Mouse (Mus musculus) heart, embryonic 14.5 days (tissue): ENCODE measurements around the gene Spen. TPM values are rescaled to one million over a fixed set of nuclear protein-coding genes. Genes with fewer than 3 reads are reported as not detected.

ENCODE experiments used
- ATAC-seq: fragments of 200-750 bp; cut with Nextera tagmentation; 2 replicates; pipeline ENCODE4 v1.8.0; 2017; ENCODE audit warnings: low read depth, moderate TSS enrichment; ENCODE audit not compliant: insufficient number of reproducible peaks, insufficient read depth, low FRiP score
- H3K27ac ChIP-seq, 2 experiments: fragments of 200-500 bp in 1 of 2; fragments of 300-500 bp in 1 of 2; sonication (generic) in 1 of 2; replicated peaks in 1 of 2; 2 replicates each; pipeline ENCODE4 v1.5.1; 2012 to 2014; ENCODE audit warnings: low read depth in 2 of 2, low read length in 2 of 2, control low read depth in 1 of 2, mild to moderate bottlenecking in 1 of 2, mixed read lengths in 1 of 2; ENCODE audit not compliant: control insufficient read depth in 1 of 2, insufficient read depth in 1 of 2
- H3K27me3 ChIP-seq: fragments of 300-500 bp; sonication (generic); 2 replicates; pipeline ENCODE4 v1.6.1; 2014; ENCODE audit warnings: mild to moderate bottlenecking, low read length, control low read depth; ENCODE audit not compliant: control insufficient read depth, insufficient read depth
- H3K36me3 ChIP-seq: fragments of 300-500 bp; sonication (generic); 2 replicates; pipeline ENCODE4 v1.6.1; 2014; ENCODE audit warnings: mild to moderate bottlenecking, control low read depth, low read length, mixed read lengths; ENCODE audit not compliant: control insufficient read depth, insufficient read depth
- H3K4me1 ChIP-seq, 2 experiments: fragments of 200-500 bp in 1 of 2; fragments of 300-500 bp in 1 of 2; sonication (generic) in 1 of 2; 2 replicates each; pipeline ENCODE4 v1.6.1; 2012 to 2014; ENCODE audit warnings: low read length in 2 of 2, control low read depth in 1 of 2, mixed read lengths in 1 of 2; ENCODE audit not compliant: control insufficient read depth in 2 of 2, insufficient read depth in 2 of 2
- H3K4me2 ChIP-seq: fragments of 300-500 bp; sonication (generic); 2 replicates; pipeline ENCODE4 v1.6.1; 2014; ENCODE audit warnings: mild to moderate bottlenecking, low read length
- H3K4me3 ChIP-seq, 2 experiments: fragments of 200-500 bp in 1 of 2; fragments of 300-500 bp in 1 of 2; sonication (generic) in 1 of 2; 2 replicates each; pipeline ENCODE4 v1.5.1; 2012 to 2014; ENCODE audit warnings: low read length in 2 of 2, mild to moderate bottlenecking in 2 of 2, control low read depth in 1 of 2, low read depth in 1 of 2, moderate library complexity in 1 of 2; ENCODE audit not compliant: control insufficient read depth in 1 of 2, insufficient read depth in 1 of 2
- H3K9ac ChIP-seq: fragments of 300-500 bp; sonication (generic); 2 replicates; pipeline ENCODE4 v1.6.1; 2014; ENCODE audit warnings: mild to moderate bottlenecking, low read length
- H3K9me3 ChIP-seq: fragments of 300-500 bp; sonication (generic); 2 replicates; pipeline ENCODE4 v1.6.1; 2016; ENCODE audit warnings: low read length, control low read depth; ENCODE audit not compliant: control insufficient read depth
- WGBS: fragments of 180-500 bp; shearing (Covaris S2); extraction: QIAGEN DNeasy Blood & Tissue Kit; methylation state at CpG from one replicate; pipeline ENCODE4 v1.1.7; 2014; 5-methylcytosine and 5-hydroxymethylcytosine counted together
- polyA plus RNA-seq: library from polyadenylated mRNA; unstranded; fragments of >200 nt; fragmentation: Nextera tagmentation; extraction: Ambion mirVana; gene quantifications from 2 replicates; pipeline ENCODE4 v1.2.1, GENCODE M21; 2014

The Spen gene
- 9.6 and 10.7 TPM in 2 replicates for polyA plus RNA-seq

DNA sequence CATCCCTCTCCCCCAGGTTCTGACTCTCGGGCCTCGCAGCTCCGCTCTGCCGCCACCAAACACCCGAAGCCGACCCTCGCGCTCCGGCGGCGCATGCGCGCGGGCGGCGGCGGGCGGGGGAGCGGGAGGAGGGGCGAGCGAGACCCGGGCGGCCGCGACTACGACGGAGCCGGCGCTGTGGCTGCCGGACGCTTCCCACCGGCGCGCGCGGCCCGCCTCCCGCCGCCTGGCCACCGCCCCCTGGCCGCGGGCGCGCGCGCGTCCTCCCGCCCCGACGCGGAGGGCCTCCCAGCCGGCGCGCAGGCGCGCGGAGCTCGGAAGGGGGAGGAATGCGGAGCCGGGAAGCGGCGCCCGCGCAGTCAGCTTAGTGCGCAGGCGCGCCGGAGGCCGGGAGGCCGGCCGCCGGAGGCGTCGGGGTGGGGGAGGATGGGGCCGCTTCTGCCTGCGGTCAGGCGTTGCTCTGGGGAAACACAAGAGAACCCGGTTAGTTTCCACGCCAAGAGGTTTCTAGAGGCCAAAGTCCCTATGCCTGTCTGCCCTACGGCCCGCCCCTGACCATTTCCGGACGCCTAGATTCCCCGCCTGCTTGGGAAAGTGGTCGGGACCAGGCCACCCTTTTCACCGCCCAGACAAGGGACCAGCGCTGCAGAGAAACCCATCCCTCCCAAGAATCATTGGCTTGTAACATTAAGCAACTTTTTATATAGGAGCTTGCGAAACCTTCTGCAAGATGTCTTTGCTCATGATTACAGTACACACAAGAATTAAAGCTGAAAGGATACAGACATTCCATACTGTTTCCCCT, at the start of gene Spen:
Gene Spen, minus strand, starts transcription at position 190 of the 805 bp plus-strand sequence.
- Histone ChIP-seq H3K9me3 (no peaks in the 10 kb centered on the region), H3K4me1 (peaks cover 8 to 36% of the 10 kb centered on the region in 2 experiments), H3K27me3 (no peaks in the 10 kb centered on the region), H3K27ac (peak within 1 kb of the TSS; percentile 99 to 100), H3K4me3 (peak within 1 kb of the TSS; percentile 95 to 98), H3K9ac (peak within 1 kb of the TSS; percentile 97), H3K36me3 (no peaks in the 10 kb centered on the region), H3K4me2 (peak within 1 kb of the TSS; percentile 91)
- peak; percentile 84 for ATAC-seq
- WGBS: under 1% methylated on average over 79 of the region's 88 CpGs

DNA sequence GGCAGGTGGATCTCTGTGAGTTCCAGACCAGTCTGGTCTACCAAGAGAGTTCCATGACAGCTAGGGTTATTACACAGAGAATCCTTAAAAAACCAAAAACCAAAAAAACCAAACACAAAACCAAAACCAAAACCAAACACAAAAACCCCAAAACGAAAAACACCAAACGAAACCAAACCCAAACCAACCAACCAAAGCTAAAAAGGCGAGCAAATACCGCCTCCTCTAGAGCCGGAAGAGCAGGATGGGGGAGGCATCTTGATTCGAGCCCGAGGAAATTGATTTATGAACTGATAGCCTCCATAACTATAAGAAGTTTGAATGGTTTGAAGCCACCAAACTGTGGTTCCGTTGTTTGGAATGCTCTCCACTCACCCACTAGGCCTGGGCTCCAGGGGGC, 45.5 kb upstream of the Spen start:
- Histone ChIP-seq H3K27ac (no peak overlapping the region), H3K27me3 (no peaks in the 10 kb centered on the region), H3K9me3 (no peaks in the 10 kb centered on the region), H3K4me3 (no peak overlapping the region), H3K36me3 (peaks cover 85% of the 10 kb centered on the region), H3K4me2 (no peak overlapping the region), H3K4me1 (peaks cover 0 to under 1% of the 10 kb centered on the region in 2 experiments; a peak in 1 of 4 replicates), H3K9ac (no peak overlapping the region)
- no peak for ATAC-seq
- 90% methylated on average over 8 of the region's 8 CpGs for WGBS

DNA sequence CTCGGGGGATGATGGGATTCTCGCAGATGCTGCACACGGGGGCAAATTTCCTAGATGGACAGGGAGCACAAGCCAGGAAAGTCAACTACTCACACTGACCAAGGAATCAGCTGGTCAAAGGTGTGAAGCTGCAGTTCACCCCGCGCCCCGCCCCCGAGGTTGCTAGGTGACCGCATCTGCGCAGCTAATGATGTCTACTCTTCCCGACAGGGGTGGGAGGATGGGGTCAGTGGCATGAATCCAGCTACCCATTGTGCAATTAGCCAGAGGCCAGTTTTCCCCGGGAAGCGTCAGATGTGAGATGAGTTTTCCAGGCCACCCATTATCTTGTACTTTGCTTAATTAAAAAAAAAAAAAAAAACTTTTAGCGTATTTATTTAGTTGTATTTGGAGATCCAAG, 42.7 kb upstream of the Spen start:
- Histone ChIP-seq H3K27me3 (no peaks in the 10 kb centered on the region), H3K4me3 (no peak overlapping the region), H3K4me2 (no peak overlapping the region), H3K4me1 (peaks cover 0 to 3% of the 10 kb centered on the region in 2 experiments; a peak in 1 of 4 replicates), H3K36me3 (peaks cover 88% of the 10 kb centered on the region), H3K9ac (no peak overlapping the region), H3K27ac (no peak overlapping the region), H3K9me3 (no peaks in the 10 kb centered on the region)
- no peak for ATAC-seq
- WGBS: 87% methylated on average over 13 of the region's 13 CpGs

DNA sequence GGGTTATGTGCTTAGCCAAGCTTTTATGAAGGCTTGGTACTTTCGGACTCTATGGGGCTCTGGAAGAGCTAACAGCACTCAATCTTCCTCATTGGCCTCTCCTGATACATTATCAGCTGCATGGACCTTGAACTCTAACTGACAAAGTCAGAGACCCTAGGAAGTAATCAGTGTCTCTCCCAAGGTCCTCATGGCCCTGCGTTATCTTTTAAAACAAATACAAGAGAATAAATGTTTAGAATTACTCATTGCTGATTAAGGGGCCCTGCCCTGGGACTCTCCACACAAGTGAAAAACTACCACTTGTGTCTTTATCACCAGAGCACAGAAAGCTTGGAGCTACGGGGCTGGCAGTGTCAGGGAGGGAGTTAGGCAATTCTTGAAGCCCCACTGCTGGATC, 40.4 kb upstream of the Spen start:
- Histone ChIP-seq H3K4me1 (peaks cover 5 to 9% of the 10 kb centered on the region in 2 experiments; a peak in 3 of 4 replicates), H3K27ac (peak overlapping the region in 1 of 2 experiments; percentile 47; a peak in 1 of 4 replicates), H3K9ac (no peak overlapping the region), H3K9me3 (no peaks in the 10 kb centered on the region), H3K4me2 (no peak overlapping the region), H3K4me3 (no peak overlapping the region), H3K27me3 (no peaks in the 10 kb centered on the region), H3K36me3 (peaks cover 72% of the 10 kb centered on the region)
- no peak for ATAC-seq
- 24% methylated on average over 3 of the region's 3 CpGs for WGBS

DNA sequence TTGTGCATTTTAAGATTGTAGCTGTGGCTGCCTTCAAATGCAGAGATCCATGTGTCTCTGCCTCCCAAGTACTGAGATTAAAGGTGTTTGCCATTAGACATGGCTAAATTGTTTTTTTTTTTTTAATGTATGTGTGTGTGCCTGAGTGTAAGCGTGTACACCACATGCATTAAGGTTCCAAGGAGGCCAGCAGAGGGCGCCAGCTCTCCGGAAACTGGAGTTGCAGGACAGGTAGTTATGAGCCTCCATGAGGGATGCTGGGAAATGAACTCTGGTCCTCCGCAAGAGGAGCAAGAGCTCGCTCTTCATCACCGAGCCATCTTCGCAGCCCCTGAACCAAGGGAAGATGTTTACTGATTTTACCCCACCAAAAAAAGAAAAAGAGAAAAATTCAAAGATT, 38.5 kb upstream of the Spen start:
- Histone ChIP-seq H3K4me1 (peaks cover 8 to 17% of the 10 kb centered on the region in 2 experiments; a peak in 3 of 4 replicates), H3K4me3 (no peak overlapping the region), H3K36me3 (peaks cover 52% of the 10 kb centered on the region), H3K4me2 (no peak overlapping the region), H3K27me3 (no peaks in the 10 kb centered on the region), H3K9ac (no peak overlapping the region), H3K27ac (no peak overlapping the region), H3K9me3 (no peaks in the 10 kb centered on the region)
- no peak for ATAC-seq
- 94% methylated on average over 7 of the region's 7 CpGs for WGBS

DNA sequence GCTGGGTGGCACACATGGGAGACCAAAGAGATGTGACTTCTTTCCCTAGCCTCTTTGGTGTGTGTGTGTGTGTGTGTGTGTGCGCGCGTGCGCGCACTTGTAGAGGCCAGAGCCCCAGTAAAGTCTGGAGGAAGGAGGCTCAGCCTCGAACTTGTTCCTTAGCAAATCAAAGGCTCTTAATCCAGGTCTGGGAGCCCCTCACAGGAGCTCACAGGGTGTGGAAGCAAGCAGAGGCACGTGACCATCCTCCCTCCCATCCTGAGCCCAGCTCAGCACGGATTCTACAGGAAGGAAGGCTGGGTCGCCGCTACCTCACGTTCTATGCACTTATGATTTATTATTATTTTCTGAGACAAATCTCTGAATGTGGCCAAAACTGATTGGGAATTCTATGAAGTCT, 38.0 kb upstream of the Spen start:
- Histone ChIP-seq H3K4me3 (no peak overlapping the region), H3K27ac (no peak overlapping the region), H3K36me3 (peaks cover 49% of the 10 kb centered on the region), H3K4me2 (no peak overlapping the region), H3K9ac (no peak overlapping the region), H3K4me1 (peaks cover 8 to 17% of the 10 kb centered on the region in 2 experiments; a peak in 3 of 4 replicates), H3K27me3 (no peaks in the 10 kb centered on the region), H3K9me3 (no peaks in the 10 kb centered on the region)
- 80% methylated on average over 11 of the region's 11 CpGs for WGBS
- no peak for ATAC-seq

DNA sequence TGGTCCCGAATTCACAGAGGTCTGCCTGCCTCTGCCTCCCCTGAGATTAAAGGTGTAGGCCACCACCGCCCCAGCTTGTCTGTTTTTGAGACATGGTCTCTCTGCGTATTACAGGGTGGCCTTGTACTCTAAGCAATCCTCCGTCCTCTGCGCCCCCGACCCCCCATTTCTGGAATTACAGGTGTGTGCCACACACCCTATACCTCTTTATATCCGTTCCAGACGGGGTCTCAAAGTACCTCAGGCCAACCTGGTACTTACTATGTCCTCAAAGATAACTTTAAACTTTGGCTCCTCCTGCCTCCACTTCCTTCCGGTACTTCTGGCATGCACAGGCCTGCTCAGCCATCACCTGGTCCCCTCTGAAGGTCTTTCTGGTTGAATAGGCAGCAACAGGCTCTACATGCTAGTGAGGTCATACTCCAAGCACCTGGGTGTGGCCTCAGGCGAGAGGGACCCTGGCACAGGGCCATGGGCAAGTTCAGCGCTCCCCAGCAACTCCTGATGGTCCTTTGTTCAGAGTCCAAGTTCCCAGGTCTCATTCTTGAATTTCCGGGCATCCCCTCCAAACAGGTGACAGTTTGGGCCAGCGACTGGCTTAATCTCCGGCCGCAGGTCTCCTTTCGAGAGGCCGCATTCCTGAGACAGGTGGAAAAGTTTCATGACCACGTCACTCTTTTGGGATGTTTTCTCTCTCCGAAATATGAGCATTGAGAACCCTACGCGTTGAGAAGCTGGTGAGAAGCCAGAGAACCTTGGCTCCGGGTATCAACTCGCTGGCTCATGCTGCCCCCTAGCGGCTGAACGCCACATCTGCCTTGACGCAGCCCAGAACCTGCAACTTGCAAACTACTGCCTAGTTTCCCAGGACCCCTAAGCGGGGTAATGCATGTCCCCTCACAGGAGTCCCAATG, 36.6 kb upstream of the Spen start:
- peaks cover 35% of the 10 kb centered on the region for H3K36me3 ChIP-seq
- H3K9ac ChIP-seq: peak overlapping the region; percentile 35
- no peaks in the 10 kb centered on the region for H3K9me3 ChIP-seq
- peaks cover 11 to 27% of the 10 kb centered on the region in 2 experiments for H3K4me1 ChIP-seq
- H3K4me3 ChIP-seq: peak overlapping the region in 1 of 2 experiments; percentile 13; a peak in 1 of 4 replicates
- no peak overlapping the region for H3K27ac ChIP-seq
- 0 out of 2 replicates have a peak, but pooled peaks have one; percentile 20 for ATAC-seq
- peak overlapping the region; percentile 56 for H3K4me2 ChIP-seq
- no peaks in the 10 kb centered on the region for H3K27me3 ChIP-seq
- WGBS: 34% methylated on average over 27 of the region's 27 CpGs
